Mouse (Mus musculus) adrenal gland, postnatal 36 days (tissue): ENCODE data around the gene Rorb. TPM values are rescaled to one million over a fixed set of nuclear protein-coding genes. Genes with fewer than 3 reads are reported as not detected.

Experiments
- DNase-seq, 2 experiments: peaks; one replicate each; pipeline ENCODE4 v3.0.0; 2021; ENCODE audit warnings: mixed read lengths in 1 of 2
- total RNA-seq, 2 experiments: library from RNA; stranded (reverse); gene quantifications; 2 replicates each; pipeline ENCODE4 v1.2.3; 2021

The Rorb gene
- total RNA-seq, 2 experiments from 2014 or later: 0.23 to 0.26 TPM

DNA sequence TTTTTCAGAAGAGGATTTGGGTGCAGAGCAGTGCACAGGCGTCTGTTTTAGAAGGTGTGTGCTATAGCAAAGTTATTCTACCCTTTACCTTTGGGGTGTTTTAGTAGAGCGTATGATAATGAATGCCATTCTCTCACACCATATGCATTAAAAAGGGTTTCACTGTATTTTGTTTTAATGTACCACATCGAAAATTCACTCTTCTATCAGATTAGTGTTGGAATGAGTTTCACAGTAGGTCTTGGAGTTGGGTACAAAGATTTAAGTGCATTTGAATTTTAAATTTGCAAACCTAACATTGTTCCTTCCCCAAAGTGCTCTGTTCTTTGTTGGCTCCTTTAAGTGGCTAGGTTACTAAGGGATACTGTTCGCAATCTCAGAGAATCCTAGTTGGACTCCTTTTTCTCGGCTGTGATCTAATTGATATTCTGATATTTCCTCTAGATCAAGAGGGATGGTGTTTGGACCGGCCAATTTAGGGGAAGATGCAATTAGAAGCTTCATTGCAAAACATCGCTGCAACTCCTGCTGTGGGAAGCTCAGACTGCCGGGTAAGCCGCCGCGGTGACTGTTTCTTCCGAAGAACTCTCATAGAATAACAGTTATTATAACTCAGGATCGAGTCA, 222.4 kb downstream of the Rorb start:
- no peak for DNase-seq

DNA sequence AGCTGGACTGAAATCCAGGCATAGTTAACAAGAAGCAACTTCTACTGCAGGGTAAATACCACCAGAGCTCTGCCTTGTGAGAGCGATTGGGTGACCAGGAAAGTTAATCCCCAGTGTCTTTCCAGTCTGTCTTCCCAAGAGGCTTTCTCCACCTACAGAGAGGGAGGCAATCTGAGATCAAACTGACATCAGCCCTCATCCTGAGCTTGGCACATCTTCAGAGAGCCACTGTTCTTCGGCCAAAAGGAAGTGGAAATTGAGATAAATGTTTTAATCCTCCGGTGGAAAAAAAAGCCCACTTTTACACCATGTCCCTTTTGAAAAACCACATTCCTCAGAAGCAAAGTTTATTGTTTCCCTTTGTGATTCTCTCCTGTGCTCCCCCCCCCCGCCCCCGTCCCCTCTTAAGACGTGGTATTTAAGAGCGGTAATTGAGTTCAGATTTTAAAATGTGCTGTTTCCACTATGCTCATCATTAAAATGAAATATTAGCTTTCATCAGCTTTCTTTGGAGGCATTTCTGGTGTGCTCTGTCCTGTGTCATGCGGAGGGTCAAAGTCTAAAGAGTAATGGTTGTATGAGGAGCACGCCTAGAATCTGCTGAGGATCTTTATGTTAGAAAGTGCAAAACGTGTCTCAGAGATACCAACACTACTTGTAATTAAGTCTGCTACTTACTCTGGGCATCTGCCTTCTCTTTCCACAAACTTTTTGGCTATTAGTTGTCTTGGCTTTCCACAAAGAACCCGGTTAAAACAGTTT, 223.2 kb downstream of the Rorb start:
- peak in 1 of 2 experiments; percentile 7 for DNase-seq

GRCm38 (mm10) chr19:18881162-18881561, 229.8 kb downstream of the Rorb start:
- no peak for DNase-seq
